Mouse (Mus musculus) megakaryocyte, embryonic 14.5 days (primary cell): Measurements from ENCODE around the gene Neurog2. TPM values are rescaled to one million over a fixed set of nuclear protein-coding genes. Genes with fewer than 3 reads are reported as not detected.

ENCODE experiments used
- H3K27me3 ChIP-seq: replicated peaks from 2 replicates; pipeline ENCODE3; 2012; ENCODE audit warnings: inconsistent platforms
- H3K36me3 ChIP-seq: replicated peaks from 2 replicates; pipeline ENCODE3; 2012; ENCODE audit warnings: low read length, inconsistent platforms, mixed read lengths
- H3K4me1 ChIP-seq: 2 replicates; pipeline ENCODE4 v1.6.1; 2012; ENCODE audit warnings: inconsistent platforms
- H3K4me3 ChIP-seq: replicated peaks from 2 replicates; pipeline ENCODE3; 2012; ENCODE audit warnings: moderate library complexity, mild to moderate bottlenecking, inconsistent platforms
- H3K9me3 ChIP-seq: 2 replicates; pipeline ENCODE4 v1.6.1; 2012; ENCODE audit warnings: inconsistent platforms
- FLI1 ChIP-seq: IDR thresholded peaks from 2 replicates; pipeline ENCODE4 v1.6.1; 2012; ENCODE audit warnings: low read length, inconsistent platforms, mixed read lengths
- GATA1 ChIP-seq: IDR thresholded peaks from 3 replicates; pipeline ENCODE4 v1.6.1; 2012; ENCODE audit warnings: mixed read lengths, low read length, inconsistent platforms, borderline replicate concordance
- polyA plus RNA-seq: library from polyadenylated mRNA; stranded (reverse); fragments of >175 nt; gene quantifications from 2 replicates; pipeline ENCODE4 v1.2.3, GENCODE M21; 2012; ENCODE audit warnings: low replicate concordance; ENCODE audit not compliant: insufficient read depth

Gene Neurog2
- polyA plus RNA-seq, 1 experiment, result not detected

- Histone ChIP-seq H3K9me3 (no peaks in the 10 kb centered on the region), H3K27me3 (peaks cover 82% of the 10 kb centered on the region)
Observed at GRCm38 (mm10) chr3:127642211-127642610, 9.3 kb downstream of the Neurog2 start.

GRCm38 (mm10) chr3:127646156-127646825, 13.4 kb downstream of the Neurog2 start:
- TF ChIP-seq FLI1 (no peak), GATA1 (no peak)
- Histone ChIP-seq H3K4me1 (no peaks in the 10 kb centered on the region), H3K9me3 (no peaks in the 10 kb centered on the region), H3K27me3 (peaks cover 47% of the 10 kb centered on the region), H3K4me3 (no peak overlapping the region), H3K36me3 (no peaks in the 10 kb centered on the region)

More at GRCm38 (mm10) chr3:127642211-127642610, 9.3 kb downstream of the Neurog2 start:
- H3K4me3 ChIP-seq, result no peak overlapping the region
- H3K4me1 ChIP-seq, result peaks cover 8% of the 10 kb centered on the region; the same call in 1 of the 2 replicates
- TF ChIP-seq GATA1 (no peak), FLI1 (no peak)
- no peaks in the 10 kb centered on the region for H3K36me3 ChIP-seq

DNA sequence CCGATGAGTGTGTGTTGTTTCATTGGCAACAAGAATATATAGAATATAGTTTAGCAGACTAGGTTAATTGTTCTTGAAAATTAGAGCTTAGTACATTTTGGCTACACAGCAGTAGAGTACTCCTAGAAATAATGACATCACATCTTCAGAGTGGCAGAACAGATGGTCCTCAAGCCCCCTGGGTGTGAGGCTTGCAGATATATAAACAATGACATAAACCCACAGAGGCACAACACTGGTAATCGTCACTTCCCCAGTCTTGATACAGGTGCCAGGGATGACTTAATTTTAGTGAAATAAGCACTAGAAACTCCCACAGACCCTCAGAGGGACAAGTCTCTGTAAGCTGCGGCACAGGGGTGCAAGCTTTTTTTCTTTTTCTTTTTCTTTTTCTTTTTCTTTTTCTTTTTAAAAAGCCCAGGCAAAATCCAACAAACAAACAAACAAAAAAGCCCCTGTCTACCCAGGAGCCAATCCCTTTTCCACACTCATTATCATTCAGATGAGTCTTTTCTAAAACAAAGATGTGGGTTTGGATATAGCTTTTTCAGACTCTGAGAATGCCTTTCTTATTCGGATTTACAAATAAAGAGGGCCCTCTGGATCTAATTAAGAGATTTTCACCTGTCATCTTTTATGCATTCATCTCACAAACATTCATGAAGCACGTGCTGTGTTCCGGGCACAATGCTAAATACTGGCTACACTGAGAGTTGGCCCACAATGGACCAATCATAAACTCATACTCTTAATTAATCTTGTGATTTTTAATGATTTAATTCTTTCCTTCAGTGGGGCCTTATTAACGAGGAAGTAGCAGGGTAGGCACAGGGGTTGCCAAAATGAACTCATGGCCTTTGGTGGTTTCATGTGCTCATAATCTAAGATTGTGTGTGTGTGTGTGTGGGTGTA, 19.1 kb downstream of the Neurog2 start:
- TF ChIP-seq GATA1 (no peak), FLI1 (no peak)
- Histone ChIP-seq H3K9me3 (no peaks in the 10 kb centered on the region), H3K27me3 (peaks cover 7% of the 10 kb centered on the region), H3K4me1 (no peaks in the 10 kb centered on the region), H3K36me3 (no peaks in the 10 kb centered on the region), H3K4me3 (no peak overlapping the region)

- Histone ChIP-seq H3K4me1 (no peaks in the 10 kb centered on the region), H3K4me3 (no peak overlapping the region), H3K9me3 (no peaks in the 10 kb centered on the region), H3K36me3 (no peaks in the 10 kb centered on the region), H3K27me3 (peaks cover 3% of the 10 kb centered on the region)
- no peak for TF ChIP-seq GATA1
- no peak for TF ChIP-seq FLI1
Observed at GRCm38 (mm10) chr3:127660712-127661111, 27.8 kb downstream of the Neurog2 start.

DNA sequence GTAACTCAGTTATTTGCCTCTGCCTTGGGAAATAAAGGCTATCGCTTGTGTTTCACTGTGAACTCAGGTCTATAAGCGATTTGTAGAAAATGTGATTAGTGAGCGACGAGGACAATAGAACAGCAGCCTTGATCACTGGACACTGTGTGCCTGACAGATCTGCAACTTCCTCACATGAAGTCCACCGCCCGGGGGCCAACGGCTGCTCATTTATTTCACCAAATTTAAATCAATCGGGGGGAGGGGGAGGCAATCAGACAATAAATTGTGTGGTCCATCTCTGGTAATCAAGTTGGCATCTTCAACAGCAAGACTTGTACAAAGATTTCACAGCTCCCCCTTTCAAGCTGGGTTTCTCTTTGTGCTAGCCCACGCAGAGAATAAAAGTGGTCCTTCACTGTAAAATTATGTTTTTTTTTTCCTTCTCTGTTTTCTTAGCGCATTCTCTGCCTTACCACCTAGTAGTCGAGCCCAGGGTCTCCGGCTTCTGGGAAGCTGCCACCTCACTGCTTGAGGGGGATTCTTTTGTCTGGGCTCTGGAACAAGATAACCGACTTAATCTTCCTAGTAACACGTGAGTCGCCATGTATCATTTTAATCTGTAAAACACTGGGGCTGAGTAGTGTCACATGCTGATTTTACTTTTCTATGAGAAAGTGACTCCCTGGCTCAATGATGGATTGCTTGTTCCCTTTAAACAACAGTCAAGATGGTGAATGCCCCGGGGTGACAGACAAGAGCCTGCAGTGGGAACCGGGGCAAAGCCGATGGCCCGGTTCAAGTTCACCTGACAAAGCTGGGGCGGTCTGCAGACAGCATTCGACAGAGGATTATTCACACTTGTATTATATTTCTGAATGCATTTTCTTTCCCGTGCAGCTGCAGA, 29.0 kb downstream of the Neurog2 start:
- no peak overlapping the region for H3K4me3 ChIP-seq
- peaks cover 3% of the 10 kb centered on the region for H3K27me3 ChIP-seq
- H3K9me3 ChIP-seq, result no peaks in the 10 kb centered on the region
- H3K36me3 ChIP-seq, result no peaks in the 10 kb centered on the region
- no peak for TF ChIP-seq FLI1
- TF ChIP-seq GATA1, result no peak
- H3K4me1 ChIP-seq, result no peaks in the 10 kb centered on the region

GRCm38 (mm10) chr3:127679703-127680102, 46.8 kb downstream of the Neurog2 start:
- H3K4me3 ChIP-seq, result no peak overlapping the region
- no peaks in the 10 kb centered on the region for H3K27me3 ChIP-seq
- peaks cover 25% of the 10 kb centered on the region for H3K36me3 ChIP-seq
- H3K4me1 ChIP-seq, result no peaks in the 10 kb centered on the region
- no peak for TF ChIP-seq GATA1
- no peak for TF ChIP-seq FLI1
- peaks cover 20% of the 10 kb centered on the region; the same call in 1 of the 2 replicates for H3K9me3 ChIP-seq

Other genes with a start within 250 kb of the Neurog2 start
- gene Ank2, start 133.8 kb upstream of the Neurog2 start, polyA plus RNA-seq, result not detected in 2 replicates
- gene Larp7, start 79.8 kb upstream of the Neurog2 start, polyA plus RNA-seq, result 3.2 and 33.2 TPM in 2 replicates
- 0.07 TPM in 1 of 2 replicates, not detected in the other for gene Zgrf1, start 79.6 kb upstream of the Neurog2 start, polyA plus RNA-seq
- 0.25 TPM in 1 of 2 replicates, not detected in the other for gene Alpk1, start 147.4 kb downstream of the Neurog2 start, polyA plus RNA-seq
- 131 and 222 TPM in 2 replicates for gene Tifa, start 156.7 kb downstream of the Neurog2 start, polyA plus RNA-seq
- gene Ap1ar, start 204.4 kb downstream of the Neurog2 start, polyA plus RNA-seq, result 2.3 and 27.8 TPM in 2 replicates